Mouse (Mus musculus) heart, adult 2 months (tissue): ENCODE results near the gene Cubn. TPM values are rescaled to one million over a fixed set of nuclear protein-coding genes. Genes with fewer than 3 reads are reported as not detected.
A peak's percentile ranks its signal among the peaks of the same experiment; 100 is the strongest.

Experiments used
- DNase-seq, 2 experiments: peaks; one replicate each; pipeline ENCODE4 v3.0.0; 2021
- H3K27ac ChIP-seq: fragments of 200-600 bp; 2 replicates; pipeline ENCODE4 v1.8.1; 2022
- H3K27me3 ChIP-seq: fragments of 200-500 bp; 2 replicates; pipeline ENCODE4 v1.6.1; 2012; ENCODE audit warnings: mild to moderate bottlenecking, low read length, inconsistent platforms, mixed read lengths; ENCODE audit not compliant: control insufficient read depth, insufficient read depth
- H3K36me3 ChIP-seq: fragments of 200-500 bp; 2 replicates; pipeline ENCODE4 v1.6.1; 2012; ENCODE audit warnings: low read length, inconsistent platforms; ENCODE audit not compliant: control insufficient read depth, insufficient read depth
- H3K4me1 ChIP-seq: fragments of 200-500 bp; 2 replicates; pipeline ENCODE4 v1.6.1; 2011; ENCODE audit warnings: low read length; ENCODE audit not compliant: control insufficient read depth, insufficient read depth
- H3K4me3 ChIP-seq: fragments of 200-600 bp; 2 replicates; pipeline ENCODE4 v1.8.1; 2022
- H3K79me2 ChIP-seq: fragments of 200-500 bp; replicated peaks from 2 replicates; pipeline ENCODE4 v1.6.1; 2012; ENCODE audit warnings: mild to moderate bottlenecking, inconsistent platforms, low read length, moderate library complexity, mixed read lengths; ENCODE audit not compliant: control insufficient read depth, insufficient read depth
- H3K9ac ChIP-seq: fragments of 200-500 bp; 2 replicates; pipeline ENCODE4 v1.6.1; 2012; ENCODE audit warnings: low read depth, mild to moderate bottlenecking, control low read depth, inconsistent platforms, low read length, mixed read lengths
- CTCF ChIP-seq: fragments of 200-600 bp; IDR thresholded peaks from 2 replicates; pipeline ENCODE4 v1.8.1; 2022; ENCODE audit warnings: antibody characterized with exemption, mild to moderate bottlenecking, moderate library complexity
- EP300 ChIP-seq: fragments of 200-500 bp; IDR thresholded peaks from 2 replicates; pipeline ENCODE4 v1.6.1; 2011; ENCODE audit warnings: low read depth, low read length, control low read depth; ENCODE audit not compliant: insufficient read depth
- POLR2A ChIP-seq: fragments of 200-500 bp; IDR thresholded peaks from 2 replicates; pipeline ENCODE4 v1.6.1; 2011; ENCODE audit warnings: mild to moderate bottlenecking, low read depth, low read length, control low read depth; ENCODE audit not compliant: insufficient read depth
- WGBS: fragments of 180-500 bp; shearing (Covaris S2); methylation state at CpG from one replicate; pipeline ENCODE4 v1.1.7; 2018; 5-methylcytosine and 5-hydroxymethylcytosine counted together
- intact Hi-C: fragments of 180-260 bp; cut with DNase I; formaldehyde crosslinking; loops from one replicate; pipeline ENCODE4 v1.15.1; 2025
- polyA plus RNA-seq: library from polyadenylated mRNA; depleted of rRNA; stranded (reverse); fragments of >200 nt; gene quantifications from 2 replicates; pipeline ENCODE4 v1.2.3, GENCODE M21; 2012
- total RNA-seq, 2 experiments: library from RNA; stranded (reverse); gene quantifications; 2 replicates each; pipeline ENCODE4 v1.2.3; 2021

Cubn gene
- total and polyA plus RNA-seq, 3 experiments, result 0.27 to 1.1 (median 0.81) TPM

DNA sequence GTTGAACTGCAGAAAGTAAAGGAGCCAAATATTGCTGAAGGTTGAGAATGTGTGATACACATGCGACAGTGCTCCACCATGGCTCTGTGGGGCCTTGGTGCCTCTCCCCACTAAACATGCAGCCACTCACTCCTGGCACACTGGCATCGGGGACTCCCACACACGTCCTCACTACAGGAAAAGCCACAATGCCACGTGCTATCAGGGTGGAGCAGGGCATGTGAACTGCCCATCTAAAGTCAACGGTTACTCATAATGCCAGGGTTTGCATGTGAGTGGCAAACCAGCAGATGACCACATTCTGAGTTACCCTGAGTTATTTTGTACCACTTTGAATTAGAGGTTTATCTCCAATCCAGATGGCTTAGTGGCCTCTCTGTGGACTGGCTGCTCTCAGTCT is 81.0 kb downstream of the Cubn start:
- 0 out of 2 replicates have a peak overlapping the region, but pooled peaks have one; percentile 34 for H3K9ac ChIP-seq
- peak overlapping the region; percentile 38 for H3K27ac ChIP-seq
- peaks cover 17% of the 10 kb centered on the region for H3K4me1 ChIP-seq
- intact Hi-C loops, result loop anchor here (5.0 kb wide), 1 partner anchor 38 kb away; no protein-coding TSS in a partner anchor
- peak in 1 of 2 experiments; percentile 51 for DNase-seq
- TF ChIP-seq EP300, result no peak
- no peak for TF ChIP-seq POLR2A
- no peak for TF ChIP-seq CTCF
- H3K27me3 ChIP-seq, result no peaks in the 10 kb centered on the region
- H3K36me3 ChIP-seq, result peaks cover 17% of the 10 kb centered on the region
- H3K79me2 ChIP-seq, result no peaks in the 10 kb centered on the region
- 38% methylated on average over 5 of the region's 5 CpGs for WGBS
- H3K4me3 ChIP-seq, result no peak overlapping the region

DNA sequence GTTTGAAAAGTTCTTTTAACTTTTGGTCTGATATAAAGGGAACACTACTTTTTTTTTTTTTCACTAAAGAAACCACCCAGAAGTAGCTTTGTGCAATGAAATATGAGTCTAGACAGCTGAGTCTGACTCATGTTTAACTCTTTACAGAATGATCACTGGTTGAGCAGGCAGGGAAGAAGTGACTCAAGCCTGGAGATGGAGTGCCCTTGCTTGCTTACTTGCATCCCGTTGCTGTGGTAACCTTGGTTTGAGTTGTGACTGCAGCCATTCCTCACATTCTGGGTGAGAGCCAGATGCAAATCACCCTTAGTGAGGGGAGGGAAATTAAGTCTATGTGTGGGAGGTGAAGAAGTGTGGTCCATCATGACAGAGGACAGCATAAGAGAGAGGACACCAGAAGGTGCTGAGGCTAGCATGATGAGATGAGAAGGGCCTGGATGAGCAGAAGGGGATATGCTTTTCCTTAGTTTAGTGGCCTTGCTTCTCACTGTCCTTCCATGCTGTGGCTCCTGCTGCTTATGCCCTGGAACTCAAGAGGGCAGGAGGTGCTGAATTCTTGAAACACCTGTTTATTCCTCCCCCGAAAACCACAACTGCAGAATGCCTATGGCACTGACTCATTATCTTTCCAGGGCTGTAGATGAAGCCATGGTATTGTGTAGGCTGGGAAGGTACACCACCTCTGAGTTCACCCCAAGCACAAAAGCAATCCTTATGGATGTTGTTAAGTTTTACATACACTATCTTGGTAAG is 81.7 kb downstream of the Cubn start:
- H3K4me1 ChIP-seq, result peaks cover 16% of the 10 kb centered on the region
- TF ChIP-seq CTCF (no peak), EP300 (no peak), POLR2A (no peak)
- no peaks in the 10 kb centered on the region for H3K27me3 ChIP-seq
- DNase-seq, result peak in 1 of 2 experiments; percentile 37
- H3K27ac ChIP-seq, result peak overlapping the region; percentile 38
- intact Hi-C loops, result loop anchor here (5.0 kb wide), 1 partner anchor 38 kb away; no protein-coding TSS in a partner anchor
- 70% methylated on average over 2 of the region's 2 CpGs for WGBS
- H3K9ac ChIP-seq, result no peak overlapping the region
- H3K79me2 ChIP-seq, result no peaks in the 10 kb centered on the region
- no peak overlapping the region for H3K4me3 ChIP-seq
- peaks cover 15% of the 10 kb centered on the region for H3K36me3 ChIP-seq

DNA sequence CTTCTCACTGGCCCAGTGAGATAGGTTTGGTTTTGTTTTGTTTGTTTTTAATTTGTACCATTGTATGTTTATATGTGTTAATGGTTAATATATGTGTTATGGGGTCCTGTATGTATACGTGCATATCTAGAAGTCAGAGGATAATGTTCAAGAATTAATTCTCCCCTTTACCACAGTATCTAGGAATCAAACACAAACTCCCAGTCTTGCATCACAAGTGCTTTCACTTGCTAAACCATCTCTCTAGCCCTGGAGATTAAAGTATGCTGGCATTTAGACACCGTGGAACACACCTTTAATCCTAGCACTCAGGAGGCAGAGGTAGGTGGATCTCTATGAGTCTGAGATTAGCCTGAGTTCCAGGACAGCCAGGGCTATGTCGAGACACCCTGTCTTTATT is 83.3 kb downstream of the Cubn start:
- H3K27ac ChIP-seq, result peak overlapping the region; percentile 70
- 79% methylated on average over 3 of the region's 3 CpGs for WGBS
- H3K36me3 ChIP-seq, result peaks cover 10% of the 10 kb centered on the region
- no peak overlapping the region for H3K4me3 ChIP-seq
- no peaks in the 10 kb centered on the region for H3K27me3 ChIP-seq
- no peak for DNase-seq
- no peaks in the 10 kb centered on the region for H3K79me2 ChIP-seq
- H3K9ac ChIP-seq, result no peak overlapping the region
- TF ChIP-seq POLR2A, result no peak
- no peak for TF ChIP-seq CTCF
- no peak for TF ChIP-seq EP300
- peaks cover 12% of the 10 kb centered on the region for H3K4me1 ChIP-seq
- intact Hi-C loops, result no loop called here

DNA sequence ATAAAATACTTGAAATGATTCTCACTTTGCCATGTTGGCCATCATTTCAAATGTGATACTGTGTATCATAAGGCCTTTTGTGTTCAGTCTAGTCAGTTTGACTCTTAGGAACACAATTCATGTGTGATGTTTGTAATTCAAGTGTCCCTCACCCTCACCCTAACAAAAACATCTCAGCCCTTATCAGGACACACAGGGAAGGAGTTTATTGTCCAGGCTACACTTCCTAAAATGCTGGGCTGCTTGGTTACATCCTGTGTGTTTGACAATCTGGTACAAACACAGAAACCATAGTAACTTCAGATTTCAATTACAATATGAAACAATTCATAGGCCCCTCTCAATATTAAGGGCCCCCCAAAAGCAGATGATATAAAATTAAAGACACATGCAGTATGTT is 83.9 kb downstream of the Cubn start:
- Histone ChIP-seq H3K79me2 (no peaks in the 10 kb centered on the region), H3K27ac (peak overlapping the region; percentile 70), H3K27me3 (no peaks in the 10 kb centered on the region), H3K9ac (no peak overlapping the region), H3K4me3 (no peak overlapping the region), H3K36me3 (peaks cover 10% of the 10 kb centered on the region), H3K4me1 (peaks cover 12% of the 10 kb centered on the region)
- DNase-seq, result no peak
- TF ChIP-seq CTCF (no peak), EP300 (no peak), POLR2A (no peak)
- intact Hi-C loops, result no loop called here

- WGBS, result 38% methylated on average over 5 of the region's 5 CpGs
- intact Hi-C loops, result no loop called here
- DNase-seq, result peak in 1 of 2 experiments; percentile 34
Measured at GRCm38 (mm10) chr2:13407272-13407671, 84.3 kb downstream of the Cubn start.

GRCm38 (mm10) chr2:13404986-13405678 is 86.5 kb downstream of the Cubn start:
- Histone ChIP-seq H3K27ac (peak overlapping the region; percentile 15; the same call in 1 of the 2 replicates), H3K9ac (no peak overlapping the region), H3K79me2 (no peaks in the 10 kb centered on the region), H3K36me3 (peaks cover 10% of the 10 kb centered on the region), H3K4me1 (peaks cover 6% of the 10 kb centered on the region), H3K4me3 (no peak overlapping the region), H3K27me3 (no peaks in the 10 kb centered on the region)
- TF ChIP-seq CTCF (no peak), POLR2A (no peak), EP300 (no peak)
- intact Hi-C loops, result loop anchor here (1.0 kb wide), 1 partner anchor 16 kb away; no protein-coding TSS in a partner anchor
- WGBS, result 49% methylated on average over 5 of the region's 5 CpGs
- no peak for DNase-seq

More at GRCm38 (mm10) chr2:13407272-13407671, 84.3 kb downstream of the Cubn start:
- no peak for TF ChIP-seq EP300
- TF ChIP-seq POLR2A, result no peak
- no peak for TF ChIP-seq CTCF
- no peaks in the 10 kb centered on the region for H3K79me2 ChIP-seq
- H3K4me3 ChIP-seq, result no peak overlapping the region
- peaks cover 10% of the 10 kb centered on the region for H3K4me1 ChIP-seq
- H3K27me3 ChIP-seq, result no peaks in the 10 kb centered on the region
- peaks cover 10% of the 10 kb centered on the region for H3K36me3 ChIP-seq
- peak overlapping the region; percentile 70 for H3K27ac ChIP-seq
- H3K9ac ChIP-seq, result no peak overlapping the region
